Comparison of ENCODE assay signal across 19 mouse cellular contexts in the genomic region with DNA sequence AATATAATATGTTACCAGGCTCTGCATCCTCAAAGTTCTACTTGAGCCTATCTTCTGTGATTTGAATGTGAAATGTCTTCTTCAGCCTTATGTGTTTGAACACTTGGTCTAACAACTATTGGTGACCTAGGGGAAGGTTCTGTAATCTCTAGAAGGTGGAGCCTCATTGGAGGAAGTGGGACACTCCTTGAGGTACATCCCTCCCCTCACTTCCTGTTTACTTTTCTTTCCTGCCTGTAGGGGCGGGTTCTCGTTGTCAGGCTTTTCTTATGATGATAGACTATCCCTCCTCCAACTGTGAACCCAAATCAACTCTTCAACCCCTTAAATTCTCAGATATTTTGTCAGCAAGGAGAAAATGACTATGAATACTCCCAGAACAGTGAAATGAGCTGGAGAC.
DNase-seq lines count a peak whose midpoint lies in the region; ATAC-seq lines count a peak whose summit lies in the region.
"Had no signal": no experiment of that assay in that cellular context is flagged by ENCODE, and none has a peak within 500 bp of the region (broad histone marks: within the 10 kb centered on the region; RNA-seq: fewer than 3 reads in every experiment).

No protein-coding gene starts in this region.

- DNase-seq in thymus, postnatal 0 days (ENCODE audit: low spot score): peak; percentile 33
- no peak for DNase-seq in thymus, postnatal 10 days (ENCODE audit: low spot score in 2 of 2)
- DNase-seq in R1 (ENCODE audit: low read depth, low spot score): peak; percentile 48
- no peak for DNase-seq in testis, postnatal 14 days (ENCODE audit: low spot score)
- no peak for DNase-seq in left cerebral cortex, adult 8-10 months (ENCODE audit: low spot score in 2 of 2)
- DNase-seq in B cell, adult 2 months: no peak
- DNase-seq: adrenal gland, adult 2 months; cerebellum, adult 2 months; cerebellum, postnatal 14 days; gastrocnemius, adult 2 months; gastrocnemius, postnatal 36 days; heart, postnatal 10 days; kidney, adult 18-20 months; kidney, postnatal 25 days had no signal

- peak; percentile 89 for ATAC-seq in inflammation-experienced regulatory T-cells, adult 6 months
- peak; percentile 48; the same call in 1 of the 2 replicates for ATAC-seq in neutrophil, adult 5-6 weeks (ENCODE audit: extremely low read depth, insufficient number of reproducible peaks, low FRiP score, poor library complexity, severe bottlenecking)
- ATAC-seq: forebrain, embryonic 14.5 days; midbrain, embryonic 13.5 days; Patski had no signal

Comparison
In these comparisons a context has a peak if more than half of its experiments do, and no peak if none do; other contexts are left out.
1. DNase-seq: peak in thymus, postnatal 0 days (single experiment) and R1 (single experiment); none in thymus, postnatal 10 days (0 of 2), testis, postnatal 14 days (single experiment), left cerebral cortex, adult 8-10 months (0 of 2) and B cell, adult 2 months (0 of 2).